Mouse (Mus musculus): Measurements from ENCODE around the gene Gm20815.
"Not testable (repeated sequence)": the region's sequence is repeated elsewhere in the genome, so short reads cannot be mapped to it uniquely, and the experiment has no call there.

Gm20815 gene

DNA sequence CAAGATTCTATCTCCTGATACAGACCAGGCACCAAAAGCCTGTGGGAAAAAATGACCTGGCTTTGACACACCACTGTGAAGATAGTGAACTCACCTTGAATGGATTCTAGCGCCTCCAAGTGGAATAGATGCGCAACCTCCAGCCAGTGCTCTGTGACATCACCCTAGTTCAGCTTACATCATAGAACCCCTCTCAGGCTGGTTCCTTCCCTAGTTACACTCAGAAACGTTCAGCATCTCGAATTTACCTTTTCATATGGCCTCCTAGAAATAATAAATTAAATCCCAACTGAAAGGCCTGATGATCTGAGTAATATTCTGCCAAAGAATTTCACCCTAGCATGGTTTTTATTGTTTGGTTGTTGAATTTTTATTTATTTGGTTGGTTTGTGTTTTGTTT, at the start of gene Gm20815:
Gene Gm20815 (minus strand): TSS at position 101 of the 400 bp plus-strand sequence.
- not testable (repeated sequence) for DNase-seq (ENCODE audit: low spot score in 2 of 2)
